Mouse (Mus musculus) hindbrain, embryonic 15.5 days (tissue): ENCODE results near the gene Vmn1r233. TPM values are rescaled to one million over a fixed set of nuclear protein-coding genes. Genes with fewer than 3 reads are reported as not detected.

Source experiments
- ATAC-seq: fragments of 200-750 bp; cut with Nextera tagmentation; 2 replicates; pipeline ENCODE4 v1.8.0; 2017; ENCODE audit warnings: low read depth, moderate number of reproducible peaks, moderate TSS enrichment; ENCODE audit not compliant: low FRiP score
- H3K27ac ChIP-seq: fragments of 300-500 bp; sonication (generic); replicated peaks from 2 replicates; pipeline ENCODE4 v1.5.1; 2015; ENCODE audit warnings: mild to moderate bottlenecking, inconsistent platforms
- H3K27me3 ChIP-seq: fragments of 300-500 bp; sonication (generic); 2 replicates; pipeline ENCODE4 v1.6.1; 2015; ENCODE audit warnings: control low read depth, inconsistent platforms
- H3K36me3 ChIP-seq: fragments of 300-500 bp; sonication (generic); 2 replicates; pipeline ENCODE4 v1.6.1; 2015; ENCODE audit warnings: control low read depth, inconsistent platforms
- H3K4me1 ChIP-seq: fragments of 300-500 bp; sonication (generic); replicated peaks from 2 replicates; pipeline ENCODE4 v1.6.1; 2015; ENCODE audit warnings: control low read depth, inconsistent platforms
- H3K4me2 ChIP-seq: fragments of 300-500 bp; sonication (generic); 2 replicates; pipeline ENCODE4 v1.6.1; 2015; ENCODE audit warnings: moderate library complexity, mild to moderate bottlenecking, inconsistent platforms
- H3K4me3 ChIP-seq: fragments of 300-500 bp; sonication (generic); 2 replicates; pipeline ENCODE4 v1.5.1; 2015; ENCODE audit warnings: mild to moderate bottlenecking, inconsistent platforms
- H3K9ac ChIP-seq: fragments of 300-500 bp; sonication (generic); 2 replicates; pipeline ENCODE4 v1.6.1; 2015; ENCODE audit warnings: inconsistent platforms
- H3K9me3 ChIP-seq: fragments of 300-500 bp; sonication (generic); 2 replicates; pipeline ENCODE4 v1.6.1; 2016; ENCODE audit warnings: control low read depth, inconsistent platforms
- WGBS: fragments of 180-500 bp; shearing (Covaris S2); methylation state at CpG from one replicate; pipeline ENCODE4 v1.1.7; 2015; 5-methylcytosine and 5-hydroxymethylcytosine counted together
- polyA plus RNA-seq: library from polyadenylated mRNA; unstranded; fragments of >200 nt; fragmentation: Nextera tagmentation; extraction: Ambion mirVana; gene quantifications from 2 replicates; pipeline ENCODE4 v1.2.1, GENCODE M21; 2015

Vmn1r233 gene
- polyA plus RNA-seq, 1 experiment from 2014 or later, result not detected

DNA sequence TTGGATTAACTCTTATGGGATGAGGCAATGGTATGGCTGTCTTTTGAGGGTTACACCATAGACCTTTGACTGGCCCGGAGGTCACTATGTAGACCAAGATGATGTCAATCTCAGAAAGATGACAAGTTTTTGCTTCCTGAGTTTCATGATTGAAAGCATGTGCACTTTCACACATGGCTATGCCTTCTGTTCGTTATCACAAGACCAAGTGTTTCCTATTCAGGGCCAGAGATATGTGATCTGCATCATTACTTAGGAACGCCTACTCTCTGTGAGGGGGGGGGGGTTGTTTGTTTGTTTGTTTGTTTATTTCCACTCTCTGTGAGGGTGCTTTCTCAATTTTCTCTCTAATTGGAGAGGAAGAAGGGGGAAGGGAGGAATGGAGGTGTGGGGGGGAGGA, 52.0 kb downstream of the Vmn1r233 start:
- 43% methylated on average over 3 of the region's 3 CpGs for WGBS
- peaks cover 36% of the 10 kb centered on the region for H3K4me1 ChIP-seq
- peak; percentile 1; the same call in 1 of the 2 replicates for ATAC-seq
- no peaks in the 10 kb centered on the region for H3K36me3 ChIP-seq
- H3K4me3 ChIP-seq, result peak overlapping the region; percentile 82
- no peaks in the 10 kb centered on the region for H3K9me3 ChIP-seq
- H3K27me3 ChIP-seq, result no peaks in the 10 kb centered on the region
- peak overlapping the region; percentile 69 for H3K4me2 ChIP-seq
- peak overlapping the region; percentile 61 for H3K9ac ChIP-seq
- H3K27ac ChIP-seq, result peak overlapping the region; percentile 90

Other genes with a start within 250 kb of the Vmn1r233 start
- 0.04 TPM in 1 of 2 replicates, not detected in the other for gene Vmn1r228, start 210.3 kb downstream of the Vmn1r233 start, polyA plus RNA-seq
- gene Vmn1r229, start 184.9 kb downstream of the Vmn1r233 start, polyA plus RNA-seq, result not detected in 2 replicates
- gene Vmn1r230, start 156.0 kb downstream of the Vmn1r233 start, polyA plus RNA-seq, result not detected in 2 replicates
- not detected in 2 replicates for gene Vmn1r231, start 91.4 kb downstream of the Vmn1r233 start, polyA plus RNA-seq
- not detected in 2 replicates for gene Vmn1r232, start 76.8 kb downstream of the Vmn1r233 start, polyA plus RNA-seq
- 750 and 832 TPM in 2 replicates for gene Ppp2r1a, start 51.2 kb downstream of the Vmn1r233 start, polyA plus RNA-seq
- gene Zfp160, start 12.4 kb upstream of the Vmn1r233 start, polyA plus RNA-seq, result 14.3 and 17.0 TPM in 2 replicates
- not detected in 2 replicates for gene Vmn1r234, start 229.6 kb upstream of the Vmn1r233 start, polyA plus RNA-seq